Mouse (Mus musculus): ENCODE data around the gene Rgma. TPM values are rescaled to one million over a fixed set of nuclear protein-coding genes. Genes with fewer than 3 reads are reported as not detected.

Gene Rgma
- polyA plus RNA-seq, 1 experiment from 2014 or later, result 20.6 TPM

DNA sequence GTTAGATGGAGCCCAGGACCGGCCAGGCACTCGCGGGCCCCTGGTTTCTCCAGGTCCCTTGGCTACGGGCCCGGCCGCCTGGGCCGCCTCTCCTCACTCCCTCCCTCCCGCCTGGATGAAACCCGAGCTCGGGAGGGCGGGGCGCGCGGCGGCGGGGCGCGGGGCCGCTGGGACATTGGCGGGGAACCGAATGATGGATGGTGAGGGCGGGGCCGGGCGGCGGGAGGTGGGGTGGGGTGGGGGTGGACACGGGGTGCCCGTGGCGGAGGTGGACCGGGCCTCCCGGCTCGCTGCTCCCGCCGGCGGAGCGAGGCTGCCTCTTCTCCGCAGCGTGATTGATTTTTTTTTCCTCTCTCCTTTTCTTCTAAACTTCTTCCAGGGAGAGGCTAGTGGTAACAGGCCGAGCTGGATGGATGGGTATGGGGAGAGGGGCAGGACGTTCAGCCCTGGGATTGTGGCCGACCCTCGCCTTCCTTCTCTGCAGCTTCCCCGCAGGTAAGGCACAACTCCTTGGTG lies 15.8 kb downstream of the Rgma start:
- H3K4me1 ChIP-seq (ENCODE audit: control insufficient read depth, insufficient read depth, low read length), result peaks cover 46% of the 10 kb centered on the region
- peak; percentile 76 for ATAC-seq
- peak overlapping the region; percentile 88 for H3K4me2 ChIP-seq (ENCODE audit: low read length)
- no peaks in the 10 kb centered on the region for H3K9me3 ChIP-seq (replicated peaks; ENCODE audit: control insufficient read depth, low read length)
- peak overlapping the region; percentile 85 for H3K27ac ChIP-seq (ENCODE audit: low read depth, low read length)
- WGBS, result 1% methylated on average over 27 of the region's 42 CpGs
- DNase-seq (ENCODE audit: low spot score), result peak; percentile 91
- H3K27me3 ChIP-seq (replicated peaks; ENCODE audit: control insufficient read depth, insufficient read depth, low read length), result no peaks in the 10 kb centered on the region
- H3K36me3 ChIP-seq (ENCODE audit: control insufficient read depth, insufficient read depth, low read length), result no peaks in the 10 kb centered on the region
- peak overlapping the region; percentile 90 for H3K9ac ChIP-seq (ENCODE audit: low read length)
- peak overlapping the region; percentile 65 for H3K4me3 ChIP-seq (ENCODE audit: low read depth, low read length)

GRCm38 (mm10) chr7:73391518-73392321 lies 16.4 kb downstream of the Rgma start:
- no peaks in the 10 kb centered on the region for H3K36me3 ChIP-seq (ENCODE audit: control insufficient read depth, insufficient read depth, low read length)
- peak overlapping the region; percentile 90 for H3K9ac ChIP-seq (ENCODE audit: low read length)
- H3K4me1 ChIP-seq (ENCODE audit: control insufficient read depth, insufficient read depth, low read length), result peaks cover 46% of the 10 kb centered on the region
- no peaks in the 10 kb centered on the region for H3K9me3 ChIP-seq (replicated peaks; ENCODE audit: control insufficient read depth, low read length)
- H3K27ac ChIP-seq (ENCODE audit: low read depth, low read length), result peak overlapping the region; percentile 85
- DNase-seq (ENCODE audit: low spot score), result peak; percentile 86
- H3K4me2 ChIP-seq (ENCODE audit: low read length), result peak overlapping the region; percentile 88
- ATAC-seq, result peak; percentile 22; the same call in 1 of the 2 replicates
- WGBS, result under 1% methylated on average over 39 of the region's 39 CpGs
- peak overlapping the region; percentile 65 for H3K4me3 ChIP-seq (ENCODE audit: low read depth, low read length)
- no peaks in the 10 kb centered on the region for H3K27me3 ChIP-seq (replicated peaks; ENCODE audit: control insufficient read depth, insufficient read depth, low read length)

DNA sequence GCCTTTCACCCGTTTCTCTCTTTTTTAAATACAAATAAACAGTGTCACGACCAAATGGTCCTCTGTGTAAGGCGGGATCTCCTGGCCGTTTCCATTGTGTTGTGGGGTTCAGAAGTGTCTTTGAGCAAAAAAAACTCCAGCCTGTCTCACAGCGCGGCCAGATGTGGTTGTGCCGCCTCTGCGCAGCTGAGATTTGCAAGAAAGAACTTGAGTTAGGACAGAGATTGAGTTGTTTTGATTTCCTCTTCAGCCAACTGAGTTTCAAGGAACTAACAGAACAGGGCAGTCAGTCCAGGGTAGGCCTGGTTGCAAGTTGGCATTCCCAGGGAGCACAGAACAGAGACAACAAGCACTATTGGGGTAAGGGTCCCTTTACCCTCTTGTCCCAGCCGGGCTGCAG lies 17.1 kb downstream of the Rgma start:
- H3K4me2 ChIP-seq (ENCODE audit: low read length), result peak overlapping the region; percentile 88
- 1% methylated on average over 9 of the region's 9 CpGs for WGBS
- H3K36me3 ChIP-seq (ENCODE audit: control insufficient read depth, insufficient read depth, low read length), result no peaks in the 10 kb centered on the region
- peak overlapping the region; percentile 90 for H3K9ac ChIP-seq (ENCODE audit: low read length)
- peaks cover 47% of the 10 kb centered on the region for H3K4me1 ChIP-seq (ENCODE audit: control insufficient read depth, insufficient read depth, low read length)
- DNase-seq (ENCODE audit: low spot score) (no peak), ATAC-seq (no peak)
- H3K9me3 ChIP-seq (replicated peaks; ENCODE audit: control insufficient read depth, low read length), result no peaks in the 10 kb centered on the region
- H3K4me3 ChIP-seq (ENCODE audit: low read depth, low read length), result peak overlapping the region; percentile 65
- H3K27ac ChIP-seq (ENCODE audit: low read depth, low read length), result peak overlapping the region; percentile 85
- no peaks in the 10 kb centered on the region for H3K27me3 ChIP-seq (replicated peaks; ENCODE audit: control insufficient read depth, insufficient read depth, low read length)

DNA sequence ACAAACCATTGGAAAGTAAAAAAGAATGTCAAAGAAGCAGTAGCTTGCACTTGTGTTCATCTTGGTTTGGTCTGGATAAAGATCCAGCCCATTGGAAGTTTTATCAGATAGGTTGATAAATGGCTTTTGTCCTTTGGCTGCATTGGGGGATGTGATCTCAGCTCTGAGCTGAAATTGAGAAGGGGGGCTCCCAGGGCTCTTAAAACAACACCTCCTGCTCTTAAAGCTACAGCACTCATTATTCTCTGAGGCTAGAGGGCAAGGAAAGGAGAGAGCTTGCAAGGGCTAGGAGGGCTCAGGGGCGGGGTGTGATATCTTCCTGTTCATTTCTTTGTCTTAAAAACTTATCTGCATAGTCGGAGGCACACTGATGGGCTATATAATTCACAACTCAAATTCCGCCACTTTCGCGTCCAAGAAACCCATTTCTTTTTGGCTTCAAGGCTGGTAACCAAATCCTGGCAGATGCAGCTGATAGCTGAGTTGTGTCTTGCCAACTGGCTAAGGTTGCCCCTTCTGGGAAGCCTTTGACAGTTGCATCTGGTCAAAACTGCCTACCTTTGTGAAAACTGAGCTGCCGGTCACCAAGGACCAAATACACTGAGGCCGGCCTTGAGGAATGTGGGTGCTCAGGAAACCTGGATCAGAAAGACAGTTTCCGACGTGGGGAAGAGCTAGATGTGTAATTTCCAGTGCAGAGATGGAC lies 18.2 kb downstream of the Rgma start:
- H3K9ac ChIP-seq (ENCODE audit: low read length), result peak overlapping the region; percentile 90
- peaks cover 58% of the 10 kb centered on the region for H3K4me1 ChIP-seq (ENCODE audit: control insufficient read depth, insufficient read depth, low read length)
- no peak for ATAC-seq
- no peaks in the 10 kb centered on the region for H3K27me3 ChIP-seq (replicated peaks; ENCODE audit: control insufficient read depth, insufficient read depth, low read length)
- peak overlapping the region; percentile 88 for H3K4me2 ChIP-seq (ENCODE audit: low read length)
- H3K36me3 ChIP-seq (ENCODE audit: control insufficient read depth, insufficient read depth, low read length), result no peaks in the 10 kb centered on the region
- WGBS, result 19% methylated on average over 9 of the region's 9 CpGs
- H3K27ac ChIP-seq (ENCODE audit: low read depth, low read length), result peak overlapping the region; percentile 85
- H3K4me3 ChIP-seq (ENCODE audit: low read depth, low read length), result peak overlapping the region; percentile 65
- no peaks in the 10 kb centered on the region for H3K9me3 ChIP-seq (replicated peaks; ENCODE audit: control insufficient read depth, low read length)
- DNase-seq (ENCODE audit: low spot score), result peak; percentile 58

- H3K9me3 ChIP-seq (replicated peaks; ENCODE audit: control insufficient read depth, low read length), result no peaks in the 10 kb centered on the region
- H3K27ac ChIP-seq (ENCODE audit: low read depth, low read length), result peak overlapping the region; percentile 85
- H3K27me3 ChIP-seq (replicated peaks; ENCODE audit: control insufficient read depth, insufficient read depth, low read length), result no peaks in the 10 kb centered on the region
- H3K36me3 ChIP-seq (ENCODE audit: control insufficient read depth, insufficient read depth, low read length), result no peaks in the 10 kb centered on the region
- peak; percentile 53 for DNase-seq (ENCODE audit: low spot score)
- peaks cover 63% of the 10 kb centered on the region for H3K4me1 ChIP-seq (ENCODE audit: control insufficient read depth, insufficient read depth, low read length)
- H3K4me3 ChIP-seq (ENCODE audit: low read depth, low read length), result peak overlapping the region; percentile 65
- ATAC-seq, result no peak
- WGBS, result 21% methylated on average over 4 of the region's 4 CpGs
- H3K4me2 ChIP-seq (ENCODE audit: low read length), result peak overlapping the region; percentile 88
- peak overlapping the region; percentile 90 for H3K9ac ChIP-seq (ENCODE audit: low read length)
These were observed 18.7 kb downstream of the Rgma start for GRCm38 (mm10) chr7:73394013-73394409.

GRCm38 (mm10) chr7:73398319-73398718 lies 23.0 kb downstream of the Rgma start:
- H3K4me2 ChIP-seq (ENCODE audit: low read length), result peak overlapping the region; percentile 48
- H3K4me1 ChIP-seq (ENCODE audit: control insufficient read depth, insufficient read depth, low read length), result peaks cover 48% of the 10 kb centered on the region
- peak overlapping the region; percentile 47 for H3K9ac ChIP-seq (ENCODE audit: low read length)
- peak overlapping the region; percentile 16; the same call in 1 of the 2 replicates for H3K4me3 ChIP-seq (ENCODE audit: low read depth, low read length)
- no peaks in the 10 kb centered on the region for H3K27me3 ChIP-seq (replicated peaks; ENCODE audit: control insufficient read depth, insufficient read depth, low read length)
- H3K27ac ChIP-seq (ENCODE audit: low read depth, low read length), result peak overlapping the region; percentile 72; the same call in 1 of the 2 replicates
- ATAC-seq (peak; percentile 30; the same call in 1 of the 2 replicates), DNase-seq (ENCODE audit: low spot score) (peak; percentile 76)
- 3% methylated on average over 11 of the region's 11 CpGs for WGBS
- 0 out of 2 replicates have a peak, but pooled peaks cover 3% of the 10 kb centered on the region for H3K36me3 ChIP-seq (ENCODE audit: control insufficient read depth, insufficient read depth, low read length)
- no peaks in the 10 kb centered on the region for H3K9me3 ChIP-seq (replicated peaks; ENCODE audit: control insufficient read depth, low read length)

- no peaks in the 10 kb centered on the region for H3K27me3 ChIP-seq (replicated peaks; ENCODE audit: control insufficient read depth, insufficient read depth, low read length)
- H3K4me3 ChIP-seq (ENCODE audit: low read depth, low read length), result peak overlapping the region; percentile 16
- H3K27ac ChIP-seq (ENCODE audit: low read depth, low read length), result peak overlapping the region; percentile 72
- H3K9ac ChIP-seq (ENCODE audit: low read length), result peak overlapping the region; percentile 47
- H3K9me3 ChIP-seq (replicated peaks; ENCODE audit: control insufficient read depth, low read length), result no peaks in the 10 kb centered on the region
- DNase-seq (ENCODE audit: low spot score) (no peak), ATAC-seq (no peak)
- peaks cover 42% of the 10 kb centered on the region for H3K4me1 ChIP-seq (ENCODE audit: control insufficient read depth, insufficient read depth, low read length)
- peaks cover 3% of the 10 kb centered on the region; the same call in 1 of the 2 replicates for H3K36me3 ChIP-seq (ENCODE audit: control insufficient read depth, insufficient read depth, low read length)
- peak overlapping the region; percentile 48 for H3K4me2 ChIP-seq (ENCODE audit: low read length)
- WGBS, result 4% methylated on average over 19 of the region's 19 CpGs
These were observed 23.6 kb downstream of the Rgma start for GRCm38 (mm10) chr7:73398806-73399442.

DNA sequence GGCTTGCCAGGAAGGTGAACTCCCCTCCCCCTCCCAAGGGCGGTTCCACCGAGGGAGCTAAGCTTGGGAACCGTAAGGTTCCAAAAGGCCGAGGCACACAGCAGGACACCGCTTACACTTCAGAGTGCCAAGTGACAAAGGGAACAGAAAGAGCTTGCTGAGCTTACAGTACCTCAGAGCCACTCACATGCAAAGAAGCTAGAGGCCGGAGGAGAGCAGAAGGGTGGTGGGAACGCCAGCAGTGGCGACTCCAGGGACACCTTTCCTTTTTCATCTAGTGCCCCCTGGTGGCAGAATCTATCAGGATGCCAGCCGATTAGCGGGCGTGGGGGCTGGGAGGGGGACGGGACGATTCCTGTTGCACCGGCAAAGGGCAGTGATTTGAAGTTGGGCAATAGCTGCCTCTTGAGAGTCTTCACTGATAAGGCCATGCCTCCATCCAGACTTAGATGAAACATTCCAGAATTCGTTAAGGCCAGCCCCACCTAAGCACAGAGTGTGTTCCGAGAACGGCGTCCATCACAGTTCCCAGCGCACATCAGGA lies 24.3 kb downstream of the Rgma start:
- H3K4me2 ChIP-seq (ENCODE audit: low read length), result peak overlapping the region; percentile 48
- peak overlapping the region; percentile 72 for H3K27ac ChIP-seq (ENCODE audit: low read depth, low read length)
- DNase-seq (ENCODE audit: low spot score), result peak; percentile 91
- H3K9me3 ChIP-seq (replicated peaks; ENCODE audit: control insufficient read depth, low read length), result no peaks in the 10 kb centered on the region
- peak; percentile 75 for ATAC-seq
- under 1% methylated on average over 19 of the region's 19 CpGs for WGBS
- no peaks in the 10 kb centered on the region for H3K27me3 ChIP-seq (replicated peaks; ENCODE audit: control insufficient read depth, insufficient read depth, low read length)
- H3K4me3 ChIP-seq (ENCODE audit: low read depth, low read length), result peak overlapping the region; percentile 16
- H3K36me3 ChIP-seq (ENCODE audit: control insufficient read depth, insufficient read depth, low read length), result peaks cover 6% of the 10 kb centered on the region; the same call in 1 of the 2 replicates
- peak overlapping the region; percentile 47; the same call in 1 of the 2 replicates for H3K9ac ChIP-seq (ENCODE audit: low read length)
- H3K4me1 ChIP-seq (ENCODE audit: control insufficient read depth, insufficient read depth, low read length), result peaks cover 40% of the 10 kb centered on the region
